Mouse (Mus musculus) brain, embryonic 14.5 days (tissue): ENCODE data around the gene Tmem121b.

Experiments used
- CTCF ChIP-seq: fragments of 200-500 bp; IDR thresholded peaks from 2 replicates; pipeline ENCODE4 v1.5.1; 2012; ENCODE audit warnings: inconsistent platforms, mild to moderate bottlenecking, moderate library complexity, borderline replicate concordance; ENCODE audit not compliant: insufficient read depth, insufficient read length; ENCODE audit errors: extremely low read depth
- POLR2A ChIP-seq: fragments of 200-500 bp; IDR thresholded peaks from 2 replicates; pipeline ENCODE4 v1.6.1; 2012; ENCODE audit warnings: mild to moderate bottlenecking, inconsistent platforms, borderline replicate concordance; ENCODE audit not compliant: poor library complexity, insufficient read depth, insufficient read length, severe bottlenecking; ENCODE audit errors: extremely low read depth

- TF ChIP-seq CTCF (no peak), POLR2A (no peak)
Observed at GRCm38 (mm10) chr6:120468259-120468658, 25.3 kb downstream of the Tmem121b start.
